Mouse (Mus musculus) forebrain, embryonic 11.5 days (tissue): ENCODE data around the gene Abt1. TPM values are rescaled to one million over a fixed set of nuclear protein-coding genes. Genes with fewer than 3 reads are reported as not detected.

Experiments used
- ATAC-seq: fragments of 200-750 bp; cut with Nextera tagmentation; replicated peaks from 2 replicates; pipeline ENCODE4 v1.8.0; 2017; ENCODE audit warnings: moderate TSS enrichment; ENCODE audit not compliant: low FRiP score
- DNase-seq: peaks from one replicate; pipeline ENCODE4 v3.0.0-alpha.2; 2017; ENCODE audit warnings: low spot score
- H3K27ac ChIP-seq: fragments of 300-500 bp; sonication (generic); 2 replicates; pipeline ENCODE4 v1.5.1; 2014; ENCODE audit warnings: low read depth, low read length
- H3K27me3 ChIP-seq: fragments of 300-500 bp; sonication (generic); 2 replicates; pipeline ENCODE4 v1.6.1; 2014; ENCODE audit warnings: mild to moderate bottlenecking, low read length, mixed read lengths; ENCODE audit not compliant: control insufficient read depth, insufficient read depth
- H3K36me3 ChIP-seq: fragments of 300-500 bp; sonication (generic); 2 replicates; pipeline ENCODE4 v1.6.1; 2014; ENCODE audit warnings: mild to moderate bottlenecking, low read length, moderate library complexity, mixed read lengths; ENCODE audit not compliant: control insufficient read depth, insufficient read depth
- H3K4me1 ChIP-seq: fragments of 300-500 bp; sonication (generic); replicated peaks from 2 replicates; pipeline ENCODE4 v1.6.1; 2014; ENCODE audit warnings: low read length, mixed read lengths; ENCODE audit not compliant: control insufficient read depth, insufficient read depth
- H3K4me2 ChIP-seq: fragments of 300-500 bp; sonication (generic); 2 replicates; pipeline ENCODE4 v1.6.1; 2014; ENCODE audit warnings: low read depth, mild to moderate bottlenecking, low read length, moderate library complexity, mixed read lengths; ENCODE audit not compliant: severe bottlenecking
- H3K4me3 ChIP-seq: fragments of 300-500 bp; sonication (generic); 2 replicates; pipeline ENCODE4 v1.5.1; 2014; ENCODE audit warnings: low read depth, low read length
- H3K9ac ChIP-seq: fragments of 300-500 bp; sonication (generic); 2 replicates; pipeline ENCODE4 v1.6.1; 2014; ENCODE audit warnings: low read length
- H3K9me3 ChIP-seq: fragments of 300-500 bp; sonication (generic); 2 replicates; pipeline ENCODE4 v1.6.1; 2016; ENCODE audit warnings: low read length, mixed read lengths; ENCODE audit not compliant: control insufficient read depth
- WGBS: fragments of 180-500 bp; shearing (Covaris S2); extraction: QIAGEN DNeasy Blood & Tissue Kit; methylation state at CpG from one replicate; pipeline ENCODE4 v1.1.7; 2014; 5-methylcytosine and 5-hydroxymethylcytosine counted together
- polyA plus RNA-seq: library from polyadenylated mRNA; unstranded; fragments of >200 nt; fragmentation: Nextera tagmentation; extraction: Ambion mirVana; gene quantifications from 2 replicates; pipeline ENCODE4 v1.2.1, GENCODE M21; 2014

The Abt1 gene
- polyA plus RNA-seq, 1 experiment from 2014 or later, result 13.0 TPM

- ATAC-seq, result peak; percentile 92
- peak overlapping the region; percentile 98 for H3K27ac ChIP-seq
- no peaks in the 10 kb centered on the region for H3K9me3 ChIP-seq
- peak overlapping the region; percentile 92 for H3K9ac ChIP-seq
- peak; percentile 93 for DNase-seq
- no peaks in the 10 kb centered on the region for H3K27me3 ChIP-seq
- peak overlapping the region; percentile 55 for H3K4me2 ChIP-seq
- H3K4me1 ChIP-seq, result peaks cover 3% of the 10 kb centered on the region
- no peaks in the 10 kb centered on the region for H3K36me3 ChIP-seq
- H3K4me3 ChIP-seq, result peak overlapping the region; percentile 64
- under 1% methylated on average over 55 of the region's 55 CpGs for WGBS
These were observed 22.1 kb upstream of the Abt1 start for GRCm38 (mm10) chr13:23445561-23446320.

DNA sequence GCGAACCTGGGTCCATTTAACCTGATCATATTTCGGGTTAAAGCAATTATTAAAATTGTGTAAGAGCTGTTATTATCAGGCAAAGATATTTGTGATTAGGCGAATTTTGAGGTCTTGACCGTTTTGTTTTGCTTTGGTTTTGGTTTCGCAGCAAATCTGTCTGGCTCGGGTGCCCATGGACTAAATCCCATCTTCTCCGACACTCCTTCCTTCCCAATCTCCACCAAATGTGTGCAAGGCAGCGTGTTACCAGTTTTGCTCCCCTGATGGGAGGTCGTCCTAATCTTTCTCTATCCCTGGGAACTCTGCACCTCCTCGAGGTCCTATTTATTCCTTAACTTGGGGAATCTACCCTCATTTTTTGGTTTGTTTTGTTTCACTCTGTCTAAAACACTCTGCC, 21.5 kb upstream of the Abt1 start:
- H3K27me3 ChIP-seq, result no peaks in the 10 kb centered on the region
- 3% methylated on average over 10 of the region's 10 CpGs for WGBS
- H3K36me3 ChIP-seq, result no peaks in the 10 kb centered on the region
- H3K4me1 ChIP-seq, result peaks cover 3% of the 10 kb centered on the region
- H3K27ac ChIP-seq, result peak overlapping the region; percentile 98
- peak; percentile 11; the same call in 1 of the 2 replicates for ATAC-seq
- H3K4me3 ChIP-seq, result peak overlapping the region; percentile 64
- no peak for DNase-seq
- H3K9me3 ChIP-seq, result no peaks in the 10 kb centered on the region
- H3K9ac ChIP-seq, result peak overlapping the region; percentile 92
- peak overlapping the region; percentile 55 for H3K4me2 ChIP-seq

GRCm38 (mm10) chr13:23444451-23444850, 20.8 kb upstream of the Abt1 start:
- H3K4me3 ChIP-seq, result no peak overlapping the region
- peak overlapping the region; percentile 29; the same call in 1 of the 2 replicates for H3K9ac ChIP-seq
- H3K4me2 ChIP-seq, result peak overlapping the region; percentile 55; the same call in 1 of the 2 replicates
- no peak overlapping the region for H3K27ac ChIP-seq
- DNase-seq, result no peak
- no peak for ATAC-seq
- WGBS, result 47% methylated on average over 5 of the region's 5 CpGs
- H3K36me3 ChIP-seq, result no peaks in the 10 kb centered on the region
- no peaks in the 10 kb centered on the region for H3K9me3 ChIP-seq
- H3K4me1 ChIP-seq, result peaks cover 3% of the 10 kb centered on the region
- no peaks in the 10 kb centered on the region for H3K27me3 ChIP-seq

GRCm38 (mm10) chr13:23439901-23440300, 16.2 kb upstream of the Abt1 start:
- Histone ChIP-seq H3K4me3 (no peak overlapping the region), H3K4me2 (no peak overlapping the region), H3K27me3 (no peaks in the 10 kb centered on the region), H3K9ac (no peak overlapping the region), H3K4me1 (peaks cover 3% of the 10 kb centered on the region), H3K9me3 (no peaks in the 10 kb centered on the region), H3K27ac (no peak overlapping the region), H3K36me3 (no peaks in the 10 kb centered on the region)
- 59% methylated on average over 10 of the region's 10 CpGs for WGBS
- ATAC-seq (no peak), DNase-seq (no peak)

DNA sequence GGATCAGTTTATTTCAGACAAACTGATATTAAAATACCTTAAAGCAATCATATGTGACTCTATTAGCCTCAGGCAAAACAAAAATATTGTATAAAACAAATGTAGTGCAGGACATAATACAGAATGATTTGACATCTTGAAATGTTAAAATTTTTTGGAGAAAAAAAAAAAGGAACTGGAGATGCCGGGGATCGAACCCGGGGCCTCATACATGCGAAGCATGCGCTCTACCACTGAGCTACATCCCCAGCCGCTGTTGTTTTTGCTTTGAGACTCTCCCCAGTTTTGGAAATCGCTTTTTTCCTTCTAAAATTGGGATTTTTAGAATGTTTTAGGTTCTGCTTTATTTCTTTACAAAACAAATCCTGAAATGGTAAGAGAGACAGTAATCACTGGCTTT, 14.9 kb upstream of the Abt1 start:
- DNase-seq, result peak; percentile 77
- Histone ChIP-seq H3K4me3 (peak overlapping the region; percentile 53), H3K4me1 (no peaks in the 10 kb centered on the region; the same call in 1 of the 2 replicates), H3K4me2 (peak overlapping the region; percentile 70), H3K27me3 (no peaks in the 10 kb centered on the region), H3K27ac (no peak overlapping the region), H3K9ac (peak overlapping the region; percentile 24; the same call in 1 of the 2 replicates), H3K36me3 (no peaks in the 10 kb centered on the region), H3K9me3 (no peaks in the 10 kb centered on the region)
- under 1% methylated on average over 7 of the region's 7 CpGs for WGBS
- ATAC-seq, result 0 out of 2 replicates have a peak, but pooled peaks have one; percentile 40

GRCm38 (mm10) chr13:23437908-23438307, 14.2 kb upstream of the Abt1 start:
- no peaks in the 10 kb centered on the region; the same call in 1 of the 2 replicates for H3K4me1 ChIP-seq
- 0% methylated on average over 17 of the region's 17 CpGs for WGBS
- peak; percentile 86 for ATAC-seq
- peak overlapping the region; percentile 70 for H3K4me2 ChIP-seq
- H3K9ac ChIP-seq, result peak overlapping the region; percentile 61
- H3K27ac ChIP-seq, result peak overlapping the region; percentile 53; the same call in 1 of the 2 replicates
- peak overlapping the region; percentile 53 for H3K4me3 ChIP-seq
- no peaks in the 10 kb centered on the region for H3K27me3 ChIP-seq
- no peaks in the 10 kb centered on the region for H3K36me3 ChIP-seq
- peak; percentile 91 for DNase-seq
- H3K9me3 ChIP-seq, result no peaks in the 10 kb centered on the region

GRCm38 (mm10) chr13:23436861-23437822, 13.5 kb upstream of the Abt1 start:
- peak; percentile 73 for DNase-seq
- under 1% methylated on average over 32 of the region's 32 CpGs for WGBS
- peak overlapping the region; percentile 53; the same call in 1 of the 2 replicates for H3K27ac ChIP-seq

DNA sequence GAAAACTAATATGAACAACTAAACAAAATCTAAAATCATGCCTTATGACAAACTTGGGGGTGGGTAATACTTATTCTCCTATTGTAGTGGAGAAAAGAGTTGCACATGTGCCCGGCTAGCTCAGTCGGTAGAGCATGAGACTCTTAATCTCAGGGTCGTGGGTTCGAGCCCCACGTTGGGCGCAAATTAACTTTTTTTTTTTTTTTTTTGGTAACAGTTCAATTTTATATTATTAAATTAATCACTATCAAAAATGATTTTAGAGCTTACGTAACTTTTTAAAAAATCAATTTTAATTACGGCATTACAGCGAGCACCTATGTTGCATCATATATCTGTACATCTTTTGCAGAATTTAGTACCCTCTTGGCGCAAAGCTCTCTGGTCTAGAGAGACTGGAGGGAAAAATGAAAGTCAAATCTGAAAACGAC, 12.6 kb upstream of the Abt1 start:
- Histone ChIP-seq H3K4me2 (peak overlapping the region; percentile 51; the same call in 1 of the 2 replicates), H3K36me3 (no peaks in the 10 kb centered on the region), H3K4me1 (no peaks in the 10 kb centered on the region; the same call in 1 of the 2 replicates), H3K27ac (no peak overlapping the region), H3K27me3 (no peaks in the 10 kb centered on the region), H3K4me3 (peak overlapping the region; percentile 33), H3K9me3 (no peaks in the 10 kb centered on the region), H3K9ac (no peak overlapping the region)
- ATAC-seq (no peak), DNase-seq (peak; percentile 62)
- 2% methylated on average over 11 of the region's 11 CpGs for WGBS

More at GRCm38 (mm10) chr13:23436861-23437822, 13.5 kb upstream of the Abt1 start:
- no peaks in the 10 kb centered on the region for H3K36me3 ChIP-seq
- peak overlapping the region; percentile 61 for H3K9ac ChIP-seq
- H3K27me3 ChIP-seq, result no peaks in the 10 kb centered on the region
- peak overlapping the region; percentile 70 for H3K4me2 ChIP-seq
- H3K9me3 ChIP-seq, result no peaks in the 10 kb centered on the region
- H3K4me1 ChIP-seq, result no peaks in the 10 kb centered on the region; the same call in 1 of the 2 replicates
- ATAC-seq, result peak; percentile 18; the same call in 1 of the 2 replicates
- peak overlapping the region; percentile 53 for H3K4me3 ChIP-seq
